Mouse (Mus musculus) CD4-positive, CD25-positive, alpha-beta regulatory T cell, adult 2 months (primary cell): ENCODE measurements around the gene Fam219a.

Experiments
- DNase-seq: peaks from one replicate; pipeline ENCODE4 v3.0.0-alpha.2; 2012; ENCODE audit warnings: low read depth, low spot score

The Fam219a gene

GRCm38 (mm10) chr4:41477648-41478160 lies 91.6 kb downstream of the Fam219a start:
- no peak for DNase-seq

GRCm38 (mm10) chr4:41471384-41471689 lies 98.0 kb downstream of the Fam219a start:
- DNase-seq = no peak

- no peak for DNase-seq
Observed at GRCm38 (mm10) chr4:41470684-41471383, 98.5 kb downstream of the Fam219a start.

- no peak for DNase-seq
Observed at GRCm38 (mm10) chr4:41470051-41470683, 99.2 kb downstream of the Fam219a start.

GRCm38 (mm10) chr4:41469199-41469598 lies 100.1 kb downstream of the Fam219a start:
- no peak for DNase-seq

- peak; percentile 59 for DNase-seq
Observed at GRCm38 (mm10) chr4:41468396-41469080, 100.8 kb downstream of the Fam219a start.
